Mouse (Mus musculus) left cerebral cortex, adult 18-20 months (tissue): ENCODE data around the gene Pip5k1a. TPM values are rescaled to one million over a fixed set of nuclear protein-coding genes. Genes with fewer than 3 reads are reported as not detected.
A peak's percentile ranks its signal among the peaks of the same experiment; 100 is the strongest.
"Not testable (repeated sequence)": the region's sequence is repeated elsewhere in the genome, so short reads cannot be mapped to it uniquely, and the experiment has no call there.

Source experiments
- DNase-seq, 2 experiments: peaks; one replicate each; pipeline ENCODE4 v3.0.0; 2021 to 2022; ENCODE audit warnings: low spot score in 2 of 2, mixed read lengths in 1 of 2
- total RNA-seq, 2 experiments: library from RNA; stranded (reverse); gene quantifications; 2 replicates each; pipeline ENCODE4 v1.2.3; 2021

Gene Pip5k1a
- total RNA-seq, 2 experiments from 2014 or later = 53.1 to 61.1 TPM

DNA sequence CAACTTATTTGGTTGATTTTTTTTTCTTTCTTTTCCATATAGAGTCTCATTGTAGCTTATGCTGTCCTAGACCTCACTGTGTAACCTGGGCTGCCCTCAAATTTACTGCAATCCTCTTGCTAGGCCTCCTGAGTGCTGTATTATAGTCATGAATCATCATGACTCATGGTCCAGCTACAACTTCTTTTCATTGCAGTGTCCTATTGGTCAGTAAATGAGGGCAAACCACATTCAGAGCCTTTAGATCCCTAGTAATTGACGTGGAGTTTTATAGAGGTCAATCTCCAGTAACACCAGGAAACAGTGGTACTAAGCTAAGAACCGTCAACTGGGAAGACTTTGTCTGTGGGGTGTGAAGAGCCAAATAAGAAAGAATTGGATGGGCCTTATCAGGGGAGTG, 11.0 kb upstream of the Pip5k1a start:
- DNase-seq = no peak

DNA sequence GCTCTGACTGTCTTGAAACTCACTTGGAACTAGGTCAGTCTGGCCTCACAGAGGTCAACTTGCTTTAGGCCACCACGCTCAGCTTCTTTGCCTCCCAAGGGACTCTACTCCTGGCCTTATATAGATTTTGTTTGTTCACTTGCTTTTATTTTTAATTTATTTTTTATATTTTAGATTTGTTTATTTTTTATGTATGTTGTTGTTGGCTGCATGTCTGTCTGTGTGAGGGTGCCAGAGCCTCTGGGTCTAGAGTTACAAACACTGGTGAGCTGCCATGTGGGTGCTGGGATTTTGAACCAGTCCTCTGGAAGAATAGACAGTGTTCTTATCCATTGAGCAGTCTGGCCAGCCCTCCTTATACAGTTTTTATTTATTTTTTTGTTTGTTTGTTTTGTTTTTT, 6.0 kb upstream of the Pip5k1a start:
- no peak for DNase-seq

DNA sequence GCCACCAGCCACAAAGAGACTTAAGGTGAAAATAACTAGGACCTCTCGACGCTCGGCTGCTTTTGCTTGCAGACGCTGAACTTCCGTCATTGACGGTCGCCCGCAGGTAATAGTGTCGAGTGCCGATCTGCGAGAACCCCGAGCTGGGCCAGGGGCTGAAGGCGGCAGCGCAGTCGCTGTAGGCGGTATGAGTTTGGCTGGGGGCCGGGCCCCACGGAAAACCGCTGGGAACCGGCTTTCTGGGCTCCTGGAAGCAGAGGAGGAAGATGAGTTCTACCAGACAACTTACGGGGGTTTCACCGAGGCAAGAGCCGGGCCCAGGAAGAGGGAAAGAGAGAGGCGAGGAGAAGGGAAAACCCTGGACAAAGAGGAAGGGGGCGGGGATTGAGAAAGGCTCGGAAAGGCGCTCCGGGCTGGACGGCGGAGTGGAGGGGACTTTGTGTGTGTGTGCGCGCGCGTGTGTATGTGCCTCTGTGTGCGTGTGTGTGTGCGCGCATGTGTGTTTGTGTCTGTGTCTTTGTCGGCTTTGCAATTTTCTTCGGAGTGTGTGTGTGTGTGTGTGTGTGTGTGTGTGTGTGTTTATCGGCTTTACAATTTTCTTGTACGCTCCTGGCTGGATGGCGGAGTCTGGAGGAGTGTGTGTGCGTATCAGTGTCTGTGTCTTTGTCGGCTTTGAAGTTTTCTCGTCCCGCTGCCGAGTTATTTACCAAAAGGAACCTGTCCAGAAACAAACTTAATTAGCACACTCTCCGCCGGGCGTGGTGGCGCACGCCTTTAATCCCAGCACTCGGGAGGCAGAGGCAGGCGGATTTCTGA, 4.4 kb upstream of the Pip5k1a start, which contains the start of gene Vps72:
TSS of gene Vps72 (plus strand) at position 112 of the 816 bp plus-strand sequence.
- DNase-seq = peak; percentile 88 to 93

DNA sequence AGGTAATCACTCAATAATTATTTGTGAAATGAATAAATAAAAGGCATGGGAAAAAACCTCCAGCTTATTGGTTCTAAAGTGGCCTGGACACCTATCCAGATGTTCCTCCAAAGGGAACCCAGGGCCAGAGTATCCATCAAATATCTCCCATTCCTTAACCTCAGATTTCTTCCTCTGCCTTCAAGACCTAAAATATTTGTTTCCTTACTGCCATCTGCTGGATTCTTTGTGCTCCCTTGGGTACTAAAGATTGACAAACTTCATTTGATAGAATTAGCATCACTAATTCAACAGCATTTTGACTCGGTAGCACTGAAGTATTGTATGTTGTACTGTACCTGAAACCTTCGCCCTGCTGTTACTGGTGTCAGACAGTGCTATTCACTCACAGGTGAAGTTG, 1.2 kb upstream of the Pip5k1a start:
- DNase-seq = no peak

DNA sequence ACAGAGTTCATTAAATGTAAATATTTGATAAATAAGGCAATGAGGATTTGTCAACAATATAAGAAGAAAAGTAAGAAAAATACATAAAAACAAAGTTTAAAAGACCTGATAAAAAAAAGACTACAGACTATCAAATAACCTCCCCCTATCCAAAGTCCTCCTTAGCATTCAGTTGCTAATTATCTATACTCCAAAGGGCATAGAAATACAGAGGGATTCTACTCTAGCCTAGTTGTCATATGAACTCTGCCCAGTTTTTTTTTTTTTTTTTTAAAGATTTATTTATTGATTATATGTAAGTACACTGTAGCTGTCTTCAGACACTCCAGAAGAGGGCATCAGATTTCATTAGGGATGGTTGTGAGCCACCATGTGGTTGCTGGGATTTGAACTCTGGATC, 578 bp upstream of the Pip5k1a start:
- DNase-seq = not testable (repeated sequence)

DNA sequence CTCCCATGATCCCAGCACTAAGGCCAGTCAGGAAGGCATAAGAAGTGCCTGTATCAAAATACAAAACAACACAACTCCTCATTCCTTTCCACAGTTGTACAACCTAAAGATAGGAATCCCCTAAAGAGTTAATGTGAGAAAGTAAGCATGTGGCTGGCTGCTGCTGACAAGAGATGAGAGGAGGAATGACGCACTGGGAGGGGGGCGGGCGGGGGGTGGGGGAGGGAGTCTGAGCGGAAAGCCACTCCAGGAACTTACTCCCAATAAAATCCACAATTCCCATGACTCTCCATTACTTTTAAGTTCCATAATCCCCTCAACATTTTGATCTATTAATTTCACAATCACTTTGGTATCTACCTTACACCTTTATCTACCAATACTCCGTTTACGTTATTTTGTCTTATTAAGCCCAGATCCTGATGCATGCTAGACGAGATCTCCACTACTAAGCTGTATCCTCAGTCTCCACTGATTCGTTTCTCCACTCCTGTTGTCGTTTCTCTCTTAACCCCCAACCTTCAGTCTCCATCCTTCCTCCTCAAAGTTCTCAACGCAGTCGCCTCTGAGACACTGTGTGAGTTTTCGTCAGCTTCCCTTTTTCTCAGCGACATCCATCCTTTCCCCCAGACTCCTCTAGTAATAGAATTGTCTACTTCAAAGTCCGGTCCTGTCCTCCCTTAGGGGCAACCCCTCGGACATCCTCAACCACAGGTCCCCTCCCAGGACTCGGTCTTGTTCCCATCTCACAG, 968 bp downstream of the Pip5k1a start:
- DNase-seq = no peak

DNA sequence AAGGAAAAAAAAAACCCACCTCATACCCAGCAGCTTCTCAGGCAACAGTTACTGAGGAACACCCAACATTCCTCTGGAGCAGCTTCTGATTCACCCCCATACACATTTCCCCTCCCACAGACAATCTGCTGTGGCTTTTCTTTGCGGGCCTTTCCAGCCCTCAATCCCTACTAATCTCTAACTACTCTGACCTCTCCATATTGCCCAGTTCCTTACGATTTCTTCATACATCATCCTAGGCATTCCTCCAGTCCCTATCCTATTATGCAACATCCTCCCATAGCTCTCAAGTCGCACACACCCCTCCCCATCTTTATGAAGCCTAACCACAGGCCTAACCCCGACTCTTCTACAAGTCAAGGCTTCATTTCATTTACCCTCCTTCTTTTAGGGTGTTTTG, 1.6 kb downstream of the Pip5k1a start:
- DNase-seq = peak; percentile 59 to 66

DNA sequence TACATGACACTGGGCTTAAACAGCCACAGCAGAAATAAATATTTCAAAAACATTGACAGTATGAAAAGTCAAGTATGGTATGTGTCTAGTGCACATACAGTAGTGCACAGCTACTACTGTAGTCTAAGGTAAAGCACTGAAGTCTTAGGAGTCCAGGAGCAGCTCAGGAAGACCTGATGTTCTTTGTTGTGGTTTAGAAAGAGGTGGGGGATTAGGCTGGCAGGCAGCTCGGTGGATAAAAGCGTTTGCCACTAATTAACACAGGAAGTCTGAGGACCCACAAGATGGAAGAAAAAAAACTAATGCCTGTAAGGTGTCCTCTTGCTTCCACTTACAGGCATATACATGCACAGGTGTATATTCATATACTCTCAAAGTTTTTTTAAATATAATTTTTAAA, 5.9 kb downstream of the Pip5k1a start:
- no peak for DNase-seq

DNA sequence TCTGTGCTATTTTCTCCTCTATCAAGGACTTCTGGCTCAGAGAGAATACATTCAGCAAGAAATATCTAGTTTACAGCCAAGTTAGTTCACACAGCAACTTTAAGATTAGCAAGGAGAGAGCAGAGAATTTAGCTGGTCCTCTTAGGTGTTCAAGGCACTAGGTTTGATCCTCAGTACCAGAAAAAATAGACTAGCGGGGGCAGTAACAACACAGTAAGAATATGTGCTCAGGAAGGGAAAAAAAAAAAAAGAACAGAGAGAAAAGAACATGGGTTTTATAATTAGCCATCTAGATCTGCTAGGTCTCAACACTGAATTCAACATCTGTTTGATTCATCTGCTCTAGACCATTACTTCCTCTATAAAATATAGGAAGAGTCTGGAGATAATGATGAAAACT, 18.7 kb downstream of the Pip5k1a start:
- no peak for DNase-seq

DNA sequence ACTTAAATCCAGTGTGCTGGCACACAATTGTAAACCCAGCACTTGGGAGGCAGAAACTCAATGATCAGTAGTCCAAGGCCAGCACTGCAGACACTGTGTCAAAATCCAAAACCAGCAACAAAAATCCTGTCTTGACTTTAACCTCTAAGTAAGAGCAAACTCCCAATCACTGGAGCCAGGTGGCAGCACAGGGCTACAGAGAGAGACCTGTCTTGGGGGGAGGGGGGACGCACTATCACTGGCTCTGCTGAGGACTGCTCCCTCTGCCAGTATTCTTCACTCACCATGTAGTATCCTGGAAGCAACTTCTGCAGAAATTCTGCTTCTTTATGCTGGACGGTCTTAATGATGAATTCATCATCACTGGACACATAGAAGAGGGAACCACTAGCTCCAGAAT, 35.1 kb downstream of the Pip5k1a start:
- DNase-seq = no peak

DNA sequence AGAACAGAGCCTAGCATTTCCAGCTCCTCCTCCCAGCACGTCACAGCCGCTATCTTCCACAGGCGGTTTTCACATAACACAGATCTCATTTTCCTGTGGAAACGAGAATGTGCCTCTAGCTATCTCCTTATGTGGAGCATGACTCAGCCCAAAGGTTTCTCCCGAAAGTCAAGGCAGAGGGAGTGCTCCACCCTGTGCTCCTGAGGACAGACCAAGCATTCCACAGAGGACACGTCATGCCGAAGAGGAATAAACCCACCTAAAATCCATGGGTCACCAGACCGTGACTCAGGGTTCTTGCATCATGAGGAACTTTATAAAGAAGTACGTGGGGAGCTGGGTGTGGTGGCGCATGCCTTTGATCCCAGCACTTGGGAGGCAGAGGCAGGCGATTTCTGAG, 40.2 kb downstream of the Pip5k1a start:
- peak in 1 of 2 experiments; percentile 19 for DNase-seq

DNA sequence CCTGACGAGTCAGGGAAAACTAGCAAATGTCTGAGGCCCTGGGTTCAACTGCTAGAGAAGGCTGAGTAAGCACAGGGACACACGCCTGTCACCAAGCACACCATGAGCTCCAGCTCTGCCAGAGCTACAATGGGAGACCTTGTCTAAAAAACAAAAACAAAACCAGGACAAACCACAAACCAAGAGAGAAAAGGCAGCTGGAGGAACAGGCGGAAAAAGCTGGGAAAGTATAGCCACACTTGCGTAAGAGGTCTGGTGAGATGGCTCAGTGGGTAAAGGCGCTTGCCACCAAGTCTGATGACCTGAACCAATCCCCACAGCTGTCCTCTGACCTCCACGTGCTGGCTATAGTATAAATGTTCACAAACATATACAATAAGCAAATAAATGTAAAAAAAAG, 40.6 kb downstream of the Pip5k1a start:
- no peak for DNase-seq

DNA sequence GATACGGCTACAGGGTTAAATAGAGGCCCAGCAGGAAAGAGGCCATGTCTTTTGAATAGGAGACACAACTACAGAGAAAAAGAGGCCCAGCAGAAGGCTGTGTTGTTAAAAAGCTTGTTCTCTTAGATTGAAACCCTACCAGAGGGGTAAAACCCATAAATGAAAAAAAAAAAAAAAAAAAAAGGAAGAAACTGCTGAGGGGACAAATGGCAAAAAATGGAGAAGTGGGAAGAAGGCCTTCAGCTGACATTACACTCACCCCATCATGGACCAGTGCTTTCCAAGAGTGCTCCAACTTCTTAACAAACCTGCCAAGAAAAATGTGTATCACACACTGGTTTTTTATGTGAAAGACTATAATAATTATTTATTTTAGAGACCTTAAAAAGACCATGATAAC, 41.2 kb downstream of the Pip5k1a start:
- DNase-seq = no peak

DNA sequence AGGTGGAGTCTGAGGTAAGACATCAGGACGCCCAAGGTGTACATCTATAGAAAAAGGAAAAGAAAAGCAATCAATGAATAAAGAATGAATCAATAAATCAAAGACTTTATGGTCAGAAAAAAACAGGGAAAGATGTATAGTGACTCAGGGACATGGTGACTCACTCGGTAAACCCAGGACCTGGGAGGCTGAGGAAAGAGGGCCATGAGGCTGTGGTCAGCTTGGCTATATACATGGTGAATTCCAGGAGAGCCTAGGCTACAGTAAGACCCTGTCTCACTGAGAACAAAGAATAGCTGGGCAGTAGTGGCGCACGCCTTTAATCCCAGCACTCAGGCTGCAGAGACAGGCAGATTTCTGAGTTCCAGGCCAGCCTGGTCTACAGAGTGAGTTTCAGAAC, 43.0 kb downstream of the Pip5k1a start:
- DNase-seq = no peak

DNA sequence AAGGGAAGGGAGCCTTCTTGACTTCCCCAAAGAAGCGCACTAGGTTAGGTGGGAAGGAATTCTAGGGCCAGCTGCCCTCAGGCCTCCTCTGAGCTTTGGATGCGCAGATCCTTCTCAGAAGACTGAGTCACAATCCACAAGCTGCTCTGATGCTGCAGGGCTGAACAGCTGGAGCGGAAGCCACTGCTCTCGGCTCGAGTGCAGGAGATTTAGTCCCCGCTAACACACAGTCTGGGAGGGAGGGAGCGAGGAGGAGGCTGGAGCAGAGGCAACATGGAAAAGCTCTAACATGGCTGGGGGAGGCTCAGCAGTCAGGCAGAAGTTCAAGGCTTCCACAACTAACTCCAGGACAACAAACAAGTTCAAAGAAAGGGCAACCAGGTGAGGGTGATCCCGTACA, 48.7 kb downstream of the Pip5k1a start:
- peak; percentile 48 to 67 for DNase-seq

DNA sequence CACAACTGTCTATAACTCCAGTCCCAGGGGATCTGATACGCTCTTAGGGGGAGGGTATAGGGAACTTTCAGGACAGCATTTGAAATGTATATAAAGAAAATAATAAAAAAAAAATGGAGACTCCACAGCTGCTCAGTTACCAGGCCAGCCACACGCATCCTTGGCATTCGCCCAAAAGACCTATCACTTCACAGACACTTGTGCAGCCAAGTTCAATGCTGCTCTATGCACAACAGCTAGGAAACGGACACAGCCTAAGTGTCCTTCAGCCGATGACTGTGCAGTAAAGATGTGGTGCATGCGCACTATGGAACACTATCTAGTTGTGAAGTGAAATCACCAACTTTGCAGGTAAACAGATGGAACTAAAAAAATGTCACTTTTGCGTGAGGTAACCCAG, 50.5 kb downstream of the Pip5k1a start:
- DNase-seq = no peak

DNA sequence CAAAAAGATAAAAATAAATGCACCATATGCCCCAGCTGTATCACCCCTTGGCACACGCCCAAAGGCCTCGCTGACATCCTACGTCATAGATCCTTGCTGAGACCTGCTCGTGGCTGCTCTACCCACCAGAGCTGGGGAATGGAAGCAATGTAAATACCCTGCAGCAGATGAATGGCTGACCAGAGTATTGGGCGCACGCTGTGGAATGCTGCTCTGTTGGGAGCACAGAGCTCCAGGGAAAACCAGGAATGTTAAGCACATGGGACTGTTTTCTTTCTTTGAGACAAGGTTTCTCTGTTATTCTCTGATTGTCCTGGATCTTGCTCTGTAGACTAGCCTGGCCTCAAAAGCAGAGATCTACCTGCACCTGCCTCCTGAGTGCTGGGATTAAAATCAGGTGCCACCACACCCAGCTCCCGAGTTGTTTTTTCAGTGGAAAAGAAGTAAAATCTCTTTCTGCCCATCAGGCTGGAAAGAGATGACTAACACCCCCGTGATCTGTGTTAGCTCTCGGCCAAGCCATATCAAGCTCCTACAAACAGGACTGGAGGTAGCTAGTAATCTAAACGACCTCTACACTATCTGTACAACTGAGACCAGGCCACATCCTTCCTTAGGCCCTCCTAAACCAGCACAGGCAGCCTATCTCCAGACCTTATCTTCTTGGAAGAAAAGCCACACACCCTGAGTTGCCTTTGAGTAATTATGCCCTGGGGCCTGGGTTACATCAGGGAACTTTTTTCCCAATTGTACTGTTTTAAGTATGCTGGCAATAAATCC, 52.1 kb downstream of the Pip5k1a start:
- DNase-seq = peak in 1 of 2 experiments; percentile 18

DNA sequence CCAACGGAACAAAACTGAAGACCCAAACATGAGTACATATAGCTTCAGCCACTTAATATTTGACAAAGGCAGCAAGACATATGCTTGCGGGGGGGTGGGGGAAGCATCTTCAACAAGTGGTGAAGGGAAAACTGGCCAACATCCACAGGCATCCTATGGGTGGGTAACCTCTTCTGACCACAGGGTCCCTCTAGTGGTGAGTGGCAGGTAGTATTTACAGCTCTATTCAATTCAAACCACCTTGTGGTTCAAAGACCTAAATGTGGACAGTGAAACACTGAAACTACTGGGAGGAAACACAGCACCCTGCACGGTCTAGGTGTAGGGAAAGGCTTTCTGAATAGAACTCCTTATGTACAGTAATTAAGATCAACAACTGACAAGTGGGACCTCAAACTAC, 53.0 kb downstream of the Pip5k1a start:
- DNase-seq = peak; percentile 8 to 22

DNA sequence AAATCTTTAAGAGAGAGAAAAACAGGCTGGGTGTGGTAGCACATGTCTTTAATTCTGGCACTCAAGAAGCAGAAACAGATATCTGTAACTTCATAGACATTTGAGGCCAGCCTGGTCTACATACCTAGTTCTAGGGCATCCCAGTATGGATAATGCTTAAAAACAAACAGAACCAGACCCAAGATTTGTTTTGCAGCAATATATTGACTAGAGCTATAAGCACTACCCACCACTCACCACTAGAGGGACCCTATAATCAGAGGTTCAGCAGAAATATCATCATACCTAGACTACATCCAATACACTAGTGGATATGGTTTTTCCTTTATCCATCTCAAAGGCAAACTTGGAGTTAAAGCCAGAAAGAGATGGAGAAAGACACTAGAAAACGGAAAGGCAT, 53.8 kb downstream of the Pip5k1a start:
- peak in 1 of 2 experiments; percentile 23 for DNase-seq

DNA sequence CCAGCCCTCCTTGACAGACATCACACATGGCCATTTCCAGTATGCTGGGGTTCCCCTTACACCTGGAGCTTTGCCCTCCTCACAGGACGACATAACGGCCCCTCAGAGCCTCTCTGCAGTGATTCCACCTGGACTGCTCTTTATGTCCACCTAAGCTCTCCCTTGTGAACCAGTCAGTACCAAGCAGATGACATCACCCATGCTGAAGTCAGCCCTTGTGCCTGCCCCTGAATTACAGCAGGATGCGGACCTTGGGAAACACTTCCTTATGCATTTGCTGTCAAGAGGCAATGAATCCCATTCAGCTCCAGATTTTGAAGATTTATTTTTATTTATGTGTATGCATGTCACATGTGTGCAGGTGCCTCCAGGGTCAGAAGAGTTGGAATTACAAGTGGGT, 58.8 kb downstream of the Pip5k1a start:
- no peak for DNase-seq

DNA sequence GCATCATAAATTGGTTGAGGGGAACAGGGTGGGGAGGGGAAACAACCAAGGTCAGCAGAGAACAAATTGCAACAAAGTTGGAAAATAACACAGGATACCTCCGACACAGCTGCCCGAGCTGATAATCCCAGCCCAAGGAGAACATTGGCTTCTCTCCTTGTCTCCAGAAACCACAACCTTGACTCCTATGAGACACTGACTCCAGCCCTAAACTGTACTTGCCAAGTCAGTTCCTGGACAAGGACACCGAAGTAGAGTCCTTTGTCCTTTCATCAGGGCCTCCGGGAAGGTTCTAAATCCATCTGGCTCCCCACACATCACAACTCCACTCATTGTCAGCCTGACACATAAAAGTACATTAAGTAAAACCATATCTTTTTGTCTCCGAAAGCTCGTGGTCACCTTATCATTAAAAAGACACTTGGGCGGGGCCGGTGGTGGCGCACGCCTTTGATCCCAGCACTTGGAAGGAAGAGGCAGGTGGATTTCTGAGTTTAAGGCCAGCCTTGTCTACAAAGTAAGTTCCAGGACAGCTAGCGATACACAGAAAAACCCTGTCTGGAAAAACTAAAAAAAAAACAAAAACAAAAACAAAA, 60.2 kb downstream of the Pip5k1a start:
- DNase-seq = no peak
